Mouse (Mus musculus): ENCODE measurements around the gene Car1. TPM values are rescaled to one million over a fixed set of nuclear protein-coding genes. Genes with fewer than 3 reads are reported as not detected.

The Car1 gene
- total RNA-seq (2023): not detected in 4 replicates

DNA sequence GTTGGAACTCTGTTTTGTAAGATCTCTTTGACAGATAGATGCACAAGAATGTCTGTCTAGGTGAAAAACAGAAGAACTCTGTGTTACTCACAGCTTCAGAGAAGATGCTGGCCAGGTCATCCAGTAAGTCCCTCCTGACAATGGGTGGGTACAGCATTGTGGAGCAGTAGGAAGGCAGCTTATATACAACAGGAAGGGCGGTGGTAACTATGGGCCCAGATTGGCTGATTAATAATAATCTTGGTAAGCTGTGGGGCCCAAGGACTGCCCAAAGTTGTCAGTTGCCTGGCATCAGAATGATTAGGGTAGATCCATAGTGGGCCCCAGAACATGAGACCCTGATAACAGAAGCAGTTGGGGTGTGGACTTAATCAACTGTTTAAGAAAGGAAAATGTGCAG is at the start of gene Car1:
TSS of gene Car1 (minus strand) at position 158 of the 400 bp plus-strand sequence.

Other genes with a start within 250 kb of the Car1 start
- 104 to 126 TPM (median 114 TPM) in 4 replicates for gene 1810022K09Rik, start 197.1 kb downstream of the Car1 start, total RNA-seq (2023)
- gene Car13, start 166.6 kb downstream of the Car1 start, total RNA-seq (2023): 1.8 to 3.2 TPM (median 2.6 TPM) in 4 replicates
- not detected in 4 replicates for gene Car3, start 55.1 kb upstream of the Car1 start, total RNA-seq (2023)
- gene Car2, start 77.9 kb upstream of the Car1 start, total RNA-seq (2023): 7.3 to 10.1 TPM (median 8.3 TPM) in 4 replicates